Mouse (Mus musculus): ENCODE measurements around the gene Ubqln4.

GRCm38 (mm10) chr3:88538271-88539145 lies 15.1 kb upstream of the Ubqln4 start:
- TF ChIP-seq POLR2A (IDR thresholded peaks at IDR 0.05; ENCODE audit: insufficient read depth, low read depth, low read length): no peak
- TF ChIP-seq CTCF (IDR thresholded peaks at IDR 0.05; ENCODE audit: insufficient read depth, low read depth, low read length): no peak
